8 mouse cellular contexts compared by ENCODE assay signal in the genomic region with DNA sequence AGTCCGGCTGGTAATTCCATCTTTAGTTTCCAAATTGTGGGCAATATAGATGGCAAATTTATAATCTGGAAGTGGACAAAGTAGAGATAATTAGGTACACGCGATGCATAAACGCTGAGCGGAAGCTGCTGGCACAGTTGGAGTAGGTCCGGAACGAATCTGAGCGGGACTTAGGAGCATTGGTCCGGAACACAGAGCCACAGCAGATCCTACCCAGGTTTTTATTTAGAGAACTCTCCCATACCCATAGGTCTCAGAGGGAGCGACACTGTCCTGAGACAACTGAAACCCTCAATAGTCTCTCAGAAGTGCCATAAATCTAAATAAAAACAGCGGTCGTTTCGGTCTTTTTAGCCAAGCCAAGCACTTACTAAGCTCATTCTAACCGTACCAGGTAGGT. TPM values are rescaled to one million over a fixed set of nuclear protein-coding genes. Genes with fewer than 3 reads are reported as not detected.
DNase-seq lines count a peak whose midpoint lies in the region; ATAC-seq and TF ChIP-seq lines count a peak whose summit lies in the region.

No protein-coding gene starts in this region.

- H3K9ac ChIP-seq in kidney, embryonic 15.5 days = peak overlapping the region; percentile 92
- H3K9ac ChIP-seq in stomach, embryonic 16.5 days (ENCODE audit: low read length) = peak overlapping the region; percentile 88

- H3K9me3 ChIP-seq in erythroblast, embryonic 14.5 days (ENCODE audit: control insufficient read depth, low read length) = no peaks in the 10 kb centered on the region
- no peaks in the 10 kb centered on the region for H3K9me3 ChIP-seq in kidney, embryonic 15.5 days (replicated peaks)
- no peaks in the 10 kb centered on the region for H3K9me3 ChIP-seq in stomach, embryonic 16.5 days (replicated peaks; ENCODE audit: control insufficient read depth, low read length)

- no peak for TF ChIP-seq CTCF in bone marrow macrophage, adult 2 months (IDR thresholded peaks at IDR 0.05; ENCODE audit: low read depth, low read length)

- 7% methylated on average over 14 of the region's 14 CpGs for WGBS in kidney, embryonic 15.5 days
- WGBS in stomach, embryonic 16.5 days = 13% methylated on average over 14 of the region's 14 CpGs

- no peak for TF ChIP-seq POLR2A in bone marrow macrophage, adult 2 months (IDR thresholded peaks at IDR 0.05; ENCODE audit: borderline replicate concordance, low read depth, low read length)

- peaks cover 4% of the 10 kb centered on the region for H3K27me3 ChIP-seq in erythroblast, embryonic 14.5 days (ENCODE audit: control insufficient read depth)
- no peaks in the 10 kb centered on the region for H3K27me3 ChIP-seq in kidney, embryonic 15.5 days
- no peaks in the 10 kb centered on the region for H3K27me3 ChIP-seq in stomach, embryonic 16.5 days (ENCODE audit: control insufficient read depth, insufficient read depth, low read length)

- peak; percentile 30 to 33 for DNase-seq in left cerebral cortex, postnatal 14 days (ENCODE audit: low spot score in 2 of 2)
- no peak for DNase-seq in left cerebral cortex, adult 8-10 months (ENCODE audit: low spot score in 2 of 2)
- peak; percentile 29 for DNase-seq in lung, postnatal 36 days
- DNase-seq in urinary bladder, adult 18-20 months (ENCODE audit: low spot score in 2 of 2) = no peak

- intact Hi-C loops in left cerebral cortex, postnatal 14 days (cut with DNase I) = loop anchor here (5.0 kb wide), 1 partner anchor 53 kb away; no protein-coding TSS in a partner anchor

- peaks cover 27% of the 10 kb centered on the region for H3K36me3 ChIP-seq in erythroblast, embryonic 14.5 days (ENCODE audit: control insufficient read depth)
- H3K36me3 ChIP-seq in kidney, embryonic 15.5 days = peaks cover 24% of the 10 kb centered on the region
- H3K36me3 ChIP-seq in stomach, embryonic 16.5 days (ENCODE audit: control insufficient read depth, insufficient read depth, low read length) = no peaks in the 10 kb centered on the region

- peak overlapping the region; percentile 72 for H3K4me3 ChIP-seq in bone marrow macrophage, adult 2 months (ENCODE audit: insufficient read depth, low read length)
- peak overlapping the region; percentile 93 for H3K4me3 ChIP-seq in erythroblast, embryonic 14.5 days (replicated peaks)
- H3K4me3 ChIP-seq in kidney, embryonic 15.5 days (replicated peaks) = peak overlapping the region; percentile 96
- peak overlapping the region; percentile 84 for H3K4me3 ChIP-seq in stomach, embryonic 16.5 days (replicated peaks; ENCODE audit: low read length)

- peaks cover 11% of the 10 kb centered on the region for H3K4me1 ChIP-seq in bone marrow macrophage, adult 2 months (ENCODE audit: control insufficient read depth, insufficient read depth, low read length)
- peaks cover 43% of the 10 kb centered on the region for H3K4me1 ChIP-seq in erythroblast, embryonic 14.5 days (ENCODE audit: control insufficient read depth)
- peaks cover 24% of the 10 kb centered on the region for H3K4me1 ChIP-seq in kidney, embryonic 15.5 days
- H3K4me1 ChIP-seq in stomach, embryonic 16.5 days (ENCODE audit: control insufficient read depth, insufficient read depth, low read length) = peaks cover 7% of the 10 kb centered on the region

- peak; percentile 80 for ATAC-seq in kidney, embryonic 15.5 days (replicated peaks; ENCODE audit: low FRiP score)
- ATAC-seq in stomach, embryonic 16.5 days (ENCODE audit: insufficient read depth, low FRiP score) = peak; percentile 57; the same call in 1 of the 2 replicates

- peak overlapping the region; percentile 17; the same call in 1 of the 2 replicates for H3K27ac ChIP-seq in bone marrow macrophage, adult 2 months (ENCODE audit: insufficient read depth, low read depth, low read length)
- peak overlapping the region; percentile 88 for H3K27ac ChIP-seq in kidney, embryonic 15.5 days
- H3K27ac ChIP-seq in stomach, embryonic 16.5 days (ENCODE audit: low read length) = peak overlapping the region; percentile 60

- peak overlapping the region; percentile 76 for H3K4me2 ChIP-seq in kidney, embryonic 15.5 days
- H3K4me2 ChIP-seq in stomach, embryonic 16.5 days (ENCODE audit: low read depth, low read length) = peak overlapping the region; percentile 84

RNA-seq across cellular contexts. Expression of a gene that starts 0.5 kb away (rescaled TPM):
- 10 to 100 TPM; 15.6 to 17.8 TPM for total RNA-seq in left cerebral cortex, postnatal 14 days (2021)
- 10 to 100 TPM; 18.1 to 22.1 (median 20.1) TPM for total RNA-seq in left cerebral cortex, adult 8-10 months (2022)
- 11.8 and 13.4 TPM in 2 replicates for polyA plus RNA-seq in bone marrow macrophage, adult 2 months (2012; ENCODE audit: insufficient read depth, insufficient read length, missing spikeins)
- 0.45 and 0.48 TPM in 2 replicates for polyA plus RNA-seq in erythroblast, embryonic 14.5 days (2012)
- polyA plus RNA-seq in kidney, embryonic 15.5 days (2015; fragmentation: Nextera tagmentation; extraction: Ambion mirVana) = 18.3 and 19.8 TPM in 2 replicates
- polyA plus RNA-seq in stomach, embryonic 16.5 days (2015; fragmentation: Nextera tagmentation; extraction: Ambion mirVana) = 16.2 TPM in 2 replicates

RNA-seq across cellular contexts. Expression of a gene that starts 26.4 kb away (rescaled TPM):
- 10 to 100 TPM; 19.4 to 27.0 TPM for total RNA-seq in left cerebral cortex, postnatal 14 days (2021)
- total RNA-seq in left cerebral cortex, adult 8-10 months (2022) = 10 to 100 TPM; 18.1 to 23.4 (median 21.1) TPM
- 44.8 and 55.9 TPM in 2 replicates for polyA plus RNA-seq in bone marrow macrophage, adult 2 months (2012; ENCODE audit: insufficient read depth, insufficient read length, missing spikeins)
- polyA plus RNA-seq in erythroblast, embryonic 14.5 days (2012) = 0.10 and 0.16 TPM in 2 replicates
- polyA plus RNA-seq in kidney, embryonic 15.5 days (2015; fragmentation: Nextera tagmentation; extraction: Ambion mirVana) = 31.5 and 39.3 TPM in 2 replicates
- polyA plus RNA-seq in stomach, embryonic 16.5 days (2015; fragmentation: Nextera tagmentation; extraction: Ambion mirVana) = 35.7 and 36.5 TPM in 2 replicates

RNA-seq across cellular contexts. Expression of a gene that starts 40.5 kb away (rescaled TPM):
- 10 to 100 TPM; 20.8 to 24.7 TPM for total RNA-seq in left cerebral cortex, postnatal 14 days (2021)
- total RNA-seq in left cerebral cortex, adult 8-10 months (2022) = 10 to 100 TPM; 12.8 to 19.8 (median 15.3) TPM
- 15.2 and 15.8 TPM in 2 replicates for polyA plus RNA-seq in bone marrow macrophage, adult 2 months (2012; ENCODE audit: insufficient read depth, insufficient read length, missing spikeins)
- 0.05 and 0.06 TPM in 2 replicates for polyA plus RNA-seq in erythroblast, embryonic 14.5 days (2012)
- polyA plus RNA-seq in kidney, embryonic 15.5 days (2015; fragmentation: Nextera tagmentation; extraction: Ambion mirVana) = 59.6 and 72.0 TPM in 2 replicates
- polyA plus RNA-seq in stomach, embryonic 16.5 days (2015; fragmentation: Nextera tagmentation; extraction: Ambion mirVana) = 55.9 and 58.8 TPM in 2 replicates

RNA-seq across cellular contexts. Expression of a gene that starts 40.6 kb away (rescaled TPM):
- total RNA-seq in left cerebral cortex, postnatal 14 days (2021) = 1 to 10 TPM; 6.3 to 7.6 TPM
- total RNA-seq in left cerebral cortex, adult 8-10 months (2022) = 1 to 10 TPM; 5.4 to 8.0 (median 6.6) TPM
- not detected in 2 replicates for polyA plus RNA-seq in bone marrow macrophage, adult 2 months (2012; ENCODE audit: insufficient read depth, insufficient read length, missing spikeins)
- polyA plus RNA-seq in erythroblast, embryonic 14.5 days (2012) = not detected in 2 replicates
- 2.4 and 2.6 TPM in 2 replicates for polyA plus RNA-seq in kidney, embryonic 15.5 days (2015; fragmentation: Nextera tagmentation; extraction: Ambion mirVana)
- polyA plus RNA-seq in stomach, embryonic 16.5 days (2015; fragmentation: Nextera tagmentation; extraction: Ambion mirVana) = 1.1 and 1.6 TPM in 2 replicates

Comparison
In these comparisons a context has a peak if more than half of its experiments do, and no peak if none do; other contexts are left out.
1. DNase-seq: peak in left cerebral cortex, postnatal 14 days (2 of 2) and lung, postnatal 36 days (single experiment); none in left cerebral cortex, adult 8-10 months (0 of 2) and urinary bladder, adult 18-20 months (0 of 2).
2. H3K27ac ChIP-seq: peak in every context shown above with its lines; median percentile 88 in kidney, embryonic 15.5 days; 60 in stomach, embryonic 16.5 days; 17 in bone marrow macrophage, adult 2 months.
3. RNA of a gene that starts 26.4 kb away (polyA plus RNA-seq): 44.8 to 55.9 TPM in bone marrow macrophage, adult 2 months, 31.5 to 39.3 TPM in kidney, embryonic 15.5 days and 35.7 to 36.5 TPM in stomach, embryonic 16.5 days; 0.10 to 0.16 TPM in erythroblast, embryonic 14.5 days; every median in the first group is over 10 times any median in the second.
4. RNA of a gene that starts 40.5 kb away (polyA plus RNA-seq): 59.6 to 72.0 TPM in kidney, embryonic 15.5 days, 55.9 to 58.8 TPM in stomach, embryonic 16.5 days and 15.2 to 15.8 TPM in bone marrow macrophage, adult 2 months; 0.05 to 0.06 TPM in erythroblast, embryonic 14.5 days; every median in the first group is over 10 times any median in the second.
5. Peak in every context shown above with its lines, with median percentiles within 50 percentile points of each other: H3K4me3 ChIP-seq.